Mouse (Mus musculus) gastrocnemius, postnatal 14 days (tissue): ENCODE measurements around the gene Slc22a14. TPM values are rescaled to one million over a fixed set of nuclear protein-coding genes. Genes with fewer than 3 reads are reported as not detected.
"Not testable (repeated sequence)": the region's sequence is repeated elsewhere in the genome, so short reads cannot be mapped to it uniquely, and the experiment has no call there.

Experiments used
- DNase-seq: peaks from one replicate; pipeline ENCODE4 v3.0.0; 2021; ENCODE audit warnings: mixed read lengths
- intact Hi-C: fragments of 180-260 bp; cut with DNase I; formaldehyde crosslinking; loops from one replicate; pipeline ENCODE4 v1.15.1; 2025; ENCODE audit warnings: low total_unique reads
- long read RNA-seq, 2 experiments: library from polyadenylated mRNA; stranded (forward); transcript quantifications; one replicate each; pipeline ENCODE4 v2.0.0; 2021
- total RNA-seq, 2 experiments: library from RNA; stranded (reverse); gene quantifications; 2 replicates each; pipeline ENCODE4 v1.2.3; 2021

Slc22a14 gene
- not detected for total RNA-seq
- long read RNA-seq, experiment 1 = 0 reads
- long read RNA-seq, experiment 2 = 0 reads

- no peak for DNase-seq
- intact Hi-C loops = no loop called here
These were observed at the start of gene Slc22a14 for GRCm38 (mm10) chr9:119365284-119365683. Gene Slc22a14 (minus strand): TSS chr9:119365553.

GRCm38 (mm10) chr9:119409864-119410263 lies 44.5 kb upstream of the Slc22a14 start:
- DNase-seq = no peak
- intact Hi-C loops = no loop called here

- peak; percentile 60 for DNase-seq
- intact Hi-C loops = no loop called here
These were observed 43.7 kb upstream of the Slc22a14 start for GRCm38 (mm10) chr9:119408898-119409664.

- intact Hi-C loops = no loop called here
- peak; percentile 62 for DNase-seq
These were observed 42.5 kb upstream of the Slc22a14 start for GRCm38 (mm10) chr9:119407884-119408283.

- DNase-seq = no peak
- intact Hi-C loops = no loop called here
These were observed 38.7 kb upstream of the Slc22a14 start for GRCm38 (mm10) chr9:119404090-119404489.

- DNase-seq = peak; percentile 46
- intact Hi-C loops = no loop called here
These were observed 37.9 kb upstream of the Slc22a14 start for GRCm38 (mm10) chr9:119403236-119403641.

- intact Hi-C loops = no loop called here
- DNase-seq = peak; percentile 49
These were observed 37.2 kb upstream of the Slc22a14 start for GRCm38 (mm10) chr9:119402253-119403235.

- intact Hi-C loops = no loop called here
- peak; percentile 96 for DNase-seq
These were observed 36.5 kb upstream of the Slc22a14 start, which contains the start of gene Acvr2b for GRCm38 (mm10) chr9:119401801-119402214. Gene Acvr2b (plus strand): TSS chr9:119402118.

GRCm38 (mm10) chr9:119401351-119401750 lies 36.0 kb upstream of the Slc22a14 start:
- intact Hi-C loops = no loop called here
- no peak for DNase-seq

GRCm38 (mm10) chr9:119394808-119395207 lies 29.5 kb upstream of the Slc22a14 start:
- DNase-seq = no peak
- intact Hi-C loops = loop anchor here (5.0 kb wide), 1 partner anchor 42 kb away; no protein-coding TSS in a partner anchor

GRCm38 (mm10) chr9:119390214-119390613 lies 24.9 kb upstream of the Slc22a14 start:
- intact Hi-C loops = no loop called here

GRCm38 (mm10) chr9:119388956-119389355 lies 23.6 kb upstream of the Slc22a14 start:
- no peak for DNase-seq
- intact Hi-C loops = no loop called here

More at GRCm38 (mm10) chr9:119390214-119390613, 24.9 kb upstream of the Slc22a14 start:
- DNase-seq = no peak

- DNase-seq = no peak
- intact Hi-C loops = no loop called here
These were observed 17.2 kb upstream of the Slc22a14 start for GRCm38 (mm10) chr9:119382603-119383002.

GRCm38 (mm10) chr9:119378231-119378630 lies 12.9 kb upstream of the Slc22a14 start:
- intact Hi-C loops = no loop called here
- no peak for DNase-seq

- intact Hi-C loops = no loop called here
- no peak for DNase-seq
These were observed 10.2 kb upstream of the Slc22a14 start for GRCm38 (mm10) chr9:119375556-119375955.

GRCm38 (mm10) chr9:119375008-119375407 lies 9.7 kb upstream of the Slc22a14 start:
- intact Hi-C loops = no loop called here
- DNase-seq = no peak

- DNase-seq = no peak
- intact Hi-C loops = no loop called here
These were observed 5.9 kb upstream of the Slc22a14 start for GRCm38 (mm10) chr9:119371251-119371650.

- intact Hi-C loops, DNase-seq: not testable (repeated sequence)
These were observed 5.4 kb upstream of the Slc22a14 start for GRCm38 (mm10) chr9:119370770-119371169.

- DNase-seq = no peak
- intact Hi-C loops = no loop called here
These were observed 3.0 kb upstream of the Slc22a14 start for GRCm38 (mm10) chr9:119368367-119368766.

GRCm38 (mm10) chr9:119363229-119363628 lies 2.1 kb downstream of the Slc22a14 start:
- intact Hi-C loops = loop anchor here (5.0 kb wide), 1 partner anchor 69 kb away; no protein-coding TSS in a partner anchor
- DNase-seq = no peak
